Mouse (Mus musculus) spleen, adult 2 months (tissue): Measurements from ENCODE around the gene Oas1e. TPM values are rescaled to one million over a fixed set of nuclear protein-coding genes. Genes with fewer than 3 reads are reported as not detected.

Experiments
- DNase-seq, 2 experiments: peaks; one replicate each; pipeline versions ENCODE4 v3.0.0 to v3.0.0-alpha.2; 2012 to 2021; ENCODE audit warnings: low spot score in 2 of 2, low read depth in 1 of 2
- H3K27ac ChIP-seq: fragments of 200-500 bp; 2 replicates; pipeline ENCODE4 v1.5.1; 2012; ENCODE audit warnings: low read length, inconsistent platforms; ENCODE audit not compliant: insufficient read depth
- H3K27me3 ChIP-seq: fragments of 200-500 bp; 2 replicates; pipeline ENCODE4 v1.6.1; 2012; ENCODE audit warnings: mild to moderate bottlenecking, moderate library complexity, low read length, inconsistent platforms; ENCODE audit not compliant: control insufficient read depth, insufficient read depth
- H3K36me3 ChIP-seq: fragments of 200-500 bp; 2 replicates; pipeline ENCODE4 v1.6.1; 2012; ENCODE audit warnings: mild to moderate bottlenecking, low read length, inconsistent platforms; ENCODE audit not compliant: control insufficient read depth, insufficient read depth
- H3K4me1 ChIP-seq: fragments of 200-500 bp; 2 replicates; pipeline ENCODE4 v1.6.1; 2011; ENCODE audit warnings: inconsistent platforms; ENCODE audit not compliant: control insufficient read depth, insufficient read depth, insufficient read length
- H3K4me3 ChIP-seq: fragments of 200-500 bp; 2 replicates; pipeline ENCODE4 v1.5.1; 2011; ENCODE audit warnings: mild to moderate bottlenecking, inconsistent platforms; ENCODE audit not compliant: insufficient read depth, insufficient read length; ENCODE audit errors: extremely low read depth
- CTCF ChIP-seq: fragments of 200-500 bp; IDR thresholded peaks from 2 replicates; pipeline ENCODE4 v1.5.1; 2011; ENCODE audit warnings: mild to moderate bottlenecking, inconsistent platforms; ENCODE audit not compliant: insufficient read depth, insufficient read length, insufficient replicate concordance; ENCODE audit errors: extremely low read depth
- POLR2A ChIP-seq: fragments of 200-500 bp; IDR thresholded peaks from 2 replicates; pipeline ENCODE4 v1.6.1; 2011; ENCODE audit warnings: low read depth, low read length, inconsistent platforms
- WGBS: fragments of 180-500 bp; shearing (Covaris S2); methylation state at CpG from one replicate; pipeline ENCODE4 v1.1.7; 2018; 5-methylcytosine and 5-hydroxymethylcytosine counted together
- polyA plus RNA-seq: library from polyadenylated mRNA; depleted of rRNA; stranded (reverse); fragments of >200 nt; gene quantifications from 2 replicates; pipeline ENCODE4 v1.2.3, GENCODE M21; 2012

The Oas1e gene
- polyA plus RNA-seq, 1 experiment: 0.20 TPM

DNA sequence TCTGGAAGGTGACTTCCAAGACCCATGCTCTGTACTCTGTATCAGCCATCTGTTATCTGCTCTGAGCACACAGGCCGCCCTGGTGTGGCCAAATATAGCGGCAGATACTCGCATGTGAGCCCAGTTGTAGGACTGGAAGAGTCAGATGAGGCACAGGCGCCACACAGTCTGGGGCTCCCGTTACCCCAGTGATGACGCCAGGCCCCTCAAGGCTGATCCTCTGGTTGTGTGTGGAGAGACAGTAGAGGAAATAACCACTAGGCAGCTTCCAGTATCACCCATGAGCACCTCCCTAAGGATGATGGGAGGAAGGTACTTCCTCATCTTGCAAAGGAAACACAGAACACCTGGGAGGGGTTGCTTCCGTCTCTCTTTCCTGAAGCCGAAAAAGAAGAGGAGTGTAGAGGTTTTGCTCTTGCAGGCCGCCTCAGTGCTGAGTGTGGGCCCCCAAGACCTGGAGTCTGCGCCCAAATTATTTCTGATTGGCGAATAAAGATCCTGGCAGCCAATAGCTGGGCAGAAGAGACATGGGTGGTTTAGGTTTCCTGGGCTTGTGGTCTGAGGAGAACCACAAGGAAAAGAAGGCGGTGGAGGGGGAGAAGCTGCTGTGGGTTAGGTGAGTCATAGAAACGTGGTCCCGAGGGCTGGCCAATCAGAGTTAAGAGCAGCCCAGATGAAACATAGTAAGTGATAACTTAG lies 19.9 kb downstream of the Oas1e start:
- H3K27ac ChIP-seq: peak overlapping the region; percentile 67
- no peaks in the 10 kb centered on the region for H3K27me3 ChIP-seq
- H3K4me1 ChIP-seq: peaks cover 28% of the 10 kb centered on the region; the same call in 1 of the 2 replicates
- no peak for TF ChIP-seq POLR2A
- TF ChIP-seq CTCF: no peak
- DNase-seq: peak; percentile 46 to 64
- no peaks in the 10 kb centered on the region for H3K36me3 ChIP-seq
- WGBS: 9% methylated on average over 14 of the region's 14 CpGs
- H3K4me3 ChIP-seq: peak overlapping the region; percentile 22; the same call in 1 of the 2 replicates

DNA sequence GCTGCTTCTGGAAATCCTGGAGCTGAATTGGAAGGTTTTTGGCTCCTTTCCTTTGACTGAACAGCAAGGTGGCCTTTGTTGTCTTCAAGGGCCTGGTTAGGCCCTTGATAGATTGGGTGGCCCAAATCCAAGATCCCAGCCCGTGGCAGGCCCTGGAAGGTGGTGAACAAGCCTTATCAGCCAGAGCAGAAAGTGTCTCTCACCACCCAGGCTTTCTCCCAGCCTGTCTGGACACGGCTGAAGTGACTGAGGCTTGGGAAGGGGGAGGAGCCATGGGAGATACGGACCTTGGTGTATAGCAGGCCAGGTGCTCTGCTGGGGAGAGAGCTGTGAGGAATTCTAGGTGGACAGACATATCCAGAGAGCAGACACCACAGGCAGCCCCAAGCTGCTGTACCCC lies 25.9 kb downstream of the Oas1e start:
- Histone ChIP-seq H3K4me3 (no peak overlapping the region), H3K27ac (no peak overlapping the region), H3K36me3 (peaks cover 5% of the 10 kb centered on the region), H3K27me3 (no peaks in the 10 kb centered on the region), H3K4me1 (no peaks in the 10 kb centered on the region)
- DNase-seq: no peak
- no peak for TF ChIP-seq CTCF
- no peak for TF ChIP-seq POLR2A
- 79% methylated on average over 3 of the region's 3 CpGs for WGBS

DNA sequence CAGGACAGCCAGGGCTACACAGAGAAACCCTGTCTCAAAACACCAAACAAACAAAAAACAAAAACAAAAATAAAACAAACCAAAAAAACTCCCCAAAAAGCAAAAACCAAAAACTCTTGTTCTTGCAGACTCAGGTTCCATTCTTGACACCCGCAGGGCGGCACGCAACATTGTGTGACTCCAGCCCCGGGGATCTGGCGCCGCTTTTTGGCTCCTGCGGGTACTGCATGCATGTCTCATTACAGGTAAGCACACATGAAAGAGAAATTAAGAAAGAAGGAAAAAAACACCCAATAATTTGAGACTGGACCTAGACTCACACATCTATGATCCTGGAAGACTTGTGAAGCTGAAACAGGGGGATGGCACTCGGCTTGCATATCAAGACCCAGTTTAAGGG lies 30.3 kb downstream of the Oas1e start:
- no peaks in the 10 kb centered on the region for H3K27me3 ChIP-seq
- 86% methylated on average over 8 of the region's 8 CpGs for WGBS

DNA sequence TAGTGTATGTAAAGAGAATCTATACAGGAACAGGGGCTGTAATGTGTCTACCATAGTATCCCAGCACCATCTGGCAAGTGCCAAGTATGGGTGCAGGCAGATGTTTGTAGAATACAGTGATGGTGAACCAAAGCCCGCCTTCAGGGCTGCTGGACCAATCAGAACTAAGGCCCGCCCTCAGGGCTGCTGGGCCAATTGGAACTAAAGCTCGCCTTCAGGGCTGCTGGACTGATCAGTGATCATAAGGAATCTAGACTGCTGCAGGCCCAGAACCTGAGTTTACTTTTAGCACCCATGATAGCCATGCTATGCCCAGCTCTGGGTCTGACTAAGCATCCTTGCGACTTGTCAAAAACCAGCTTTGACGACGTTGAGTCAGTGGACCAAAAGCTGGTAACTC lies 33.4 kb downstream of the Oas1e start:
- Histone ChIP-seq H3K4me1 (no peaks in the 10 kb centered on the region), H3K27ac (no peak overlapping the region), H3K4me3 (no peak overlapping the region), H3K27me3 (no peaks in the 10 kb centered on the region), H3K36me3 (peaks cover 4% of the 10 kb centered on the region)
- WGBS: 85% methylated on average over 6 of the region's 6 CpGs
- no peak for DNase-seq
- no peak for TF ChIP-seq CTCF
- no peak for TF ChIP-seq POLR2A

More for the DNA sequence above, 30.3 kb downstream of the Oas1e start:
- Histone ChIP-seq H3K27ac (no peak overlapping the region), H3K4me3 (no peak overlapping the region), H3K36me3 (peaks cover 8% of the 10 kb centered on the region), H3K4me1 (no peaks in the 10 kb centered on the region)
- no peak for DNase-seq
- TF ChIP-seq CTCF (no peak), POLR2A (no peak)

DNA sequence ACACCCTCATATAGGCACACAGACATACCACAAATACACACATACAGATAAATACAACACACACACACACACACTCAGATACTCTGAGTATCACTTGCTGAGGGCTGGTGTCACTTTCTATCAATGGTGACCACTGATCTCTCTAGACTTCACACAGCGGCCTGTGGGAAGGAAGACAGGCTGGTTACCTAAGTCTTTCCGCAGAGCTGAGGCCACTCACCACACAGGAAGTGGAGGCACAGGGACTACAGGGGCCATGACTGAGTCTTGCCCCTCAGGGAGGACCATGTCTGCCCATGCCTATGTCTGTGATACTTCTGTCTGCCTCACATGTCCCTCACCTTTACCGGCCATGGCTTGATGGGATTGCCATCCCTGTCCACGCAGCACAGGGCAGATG lies 41.1 kb downstream of the Oas1e start:
- Histone ChIP-seq H3K4me1 (peaks cover 9% of the 10 kb centered on the region; the same call in 1 of the 2 replicates), H3K27ac (no peak overlapping the region), H3K36me3 (peaks cover 1% of the 10 kb centered on the region; the same call in 1 of the 2 replicates), H3K4me3 (no peak overlapping the region), H3K27me3 (no peaks in the 10 kb centered on the region)
- 55% methylated on average over 4 of the region's 4 CpGs for WGBS
- no peak for DNase-seq
- TF ChIP-seq POLR2A (no peak), CTCF (no peak)

DNA sequence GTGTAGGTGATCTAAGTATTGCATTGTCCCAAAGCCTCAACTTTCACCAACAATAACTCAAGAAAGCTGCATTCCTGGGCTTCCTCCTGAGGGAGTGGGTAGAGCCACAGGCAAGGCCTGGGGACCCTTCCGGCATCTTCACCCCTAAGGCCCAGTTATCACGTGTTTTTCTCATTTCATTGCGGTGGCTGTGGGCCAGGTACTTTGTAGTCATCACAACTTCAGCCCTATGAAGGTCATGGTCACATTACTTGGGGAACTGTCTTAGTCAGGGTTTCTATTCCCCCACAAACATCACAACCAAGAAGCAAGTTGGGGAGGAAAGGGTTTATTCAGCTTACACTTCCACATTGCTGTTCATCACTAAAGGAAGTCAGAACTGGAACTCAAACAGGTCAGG lies 42.5 kb downstream of the Oas1e start:
- Histone ChIP-seq H3K4me3 (no peak overlapping the region), H3K36me3 (peaks cover 1% of the 10 kb centered on the region; the same call in 1 of the 2 replicates), H3K27me3 (no peaks in the 10 kb centered on the region), H3K4me1 (peaks cover 12% of the 10 kb centered on the region; the same call in 1 of the 2 replicates), H3K27ac (no peak overlapping the region)
- WGBS: 92% methylated on average over 3 of the region's 3 CpGs
- no peak for TF ChIP-seq CTCF
- TF ChIP-seq POLR2A: no peak
- no peak for DNase-seq

DNA sequence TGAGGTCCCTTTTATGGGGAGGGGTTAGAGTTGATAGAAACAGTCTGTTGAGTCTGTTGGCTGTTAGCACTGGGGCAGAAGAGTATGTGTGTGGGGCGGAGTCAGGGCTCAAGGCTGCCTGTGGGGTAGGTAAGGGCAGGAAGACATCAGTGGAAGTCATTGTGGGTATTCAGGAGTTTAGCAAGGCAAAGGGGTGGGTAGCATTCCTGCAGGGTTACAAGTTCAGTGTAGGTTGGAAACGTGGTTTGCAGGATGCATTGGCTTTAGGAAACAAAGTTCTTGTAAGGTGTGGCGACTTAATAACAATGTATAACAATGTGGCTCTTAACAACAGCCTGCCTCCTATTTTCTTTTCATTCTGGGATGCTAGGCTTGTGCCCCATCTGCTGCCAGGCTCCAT lies 44.1 kb downstream of the Oas1e start:
- Histone ChIP-seq H3K36me3 (no peaks in the 10 kb centered on the region), H3K4me1 (peaks cover 12% of the 10 kb centered on the region; the same call in 1 of the 2 replicates), H3K27me3 (no peaks in the 10 kb centered on the region), H3K27ac (no peak overlapping the region), H3K4me3 (no peak overlapping the region)
- WGBS: 91% methylated on average over 3 of the region's 3 CpGs
- no peak for DNase-seq
- TF ChIP-seq POLR2A (no peak), CTCF (no peak)

DNA sequence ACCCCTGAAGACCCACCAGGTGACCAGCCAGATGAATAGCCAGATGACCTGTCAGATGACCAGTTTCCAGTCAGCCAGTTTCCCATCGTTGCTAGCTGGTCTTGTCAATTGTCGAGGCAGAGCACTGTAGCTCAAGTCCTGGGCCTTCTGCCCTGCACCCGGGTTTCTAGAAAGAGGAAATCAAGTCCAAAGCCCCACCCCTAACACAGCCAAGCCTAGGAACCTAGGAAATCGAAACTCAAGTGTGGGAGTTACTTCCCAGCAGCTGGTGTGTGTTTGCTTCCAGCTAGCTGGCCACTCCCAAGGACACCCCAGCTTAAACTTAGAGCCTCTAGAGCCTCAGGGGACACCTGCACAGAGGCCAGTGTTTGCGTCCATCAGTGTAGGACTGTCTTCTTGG lies 45.6 kb downstream of the Oas1e start, which contains the start of gene Oas2:
Oas2 (minus strand) TSS at position 166 of the 400 bp plus-strand sequence.
- H3K4me1 ChIP-seq: peaks cover 12% of the 10 kb centered on the region; the same call in 1 of the 2 replicates
- no peaks in the 10 kb centered on the region for H3K27me3 ChIP-seq
- DNase-seq: peak in 1 of 2 experiments; percentile 14
- TF ChIP-seq POLR2A (no peak), CTCF (no peak)
- peak within 1 kb of the TSS; percentile 45 for H3K4me3 ChIP-seq
- no peak within 1 kb of the TSS for H3K27ac ChIP-seq
- H3K36me3 ChIP-seq: no peaks in the 10 kb centered on the region
- WGBS: 13% methylated on average over 5 of the region's 5 CpGs
